Mouse (Mus musculus) liver, postnatal 0 days (tissue): ENCODE measurements around the gene BC048671.
A peak's percentile ranks its signal among the peaks of the same experiment; 100 is the strongest.

Experiments used
- CTCF ChIP-seq: sonication (generic); IDR thresholded peaks from 2 replicates; pipeline ENCODE4 v1.5.1; 2016; ENCODE audit warnings: antibody characterized with exemption, low read depth
- EP300 ChIP-seq: IDR thresholded peaks from 2 replicates; pipeline ENCODE4 v1.6.1; 2016; ENCODE audit warnings: antibody characterized with exemption, low read depth, mild to moderate bottlenecking

- TF ChIP-seq CTCF (no peak), EP300 (peak; percentile 86)
Measured at GRCm38 (mm10) chr6:90332561-90333425, 31.8 kb downstream of the BC048671 start, which contains the start of gene Uroc1.
